Mouse (Mus musculus) MEL (cell line): ENCODE data around the gene Ccdc174. TPM values are rescaled to one million over a fixed set of nuclear protein-coding genes. Genes with fewer than 3 reads are reported as not detected.

Experiments
- DNase-seq: peaks from one replicate; pipeline ENCODE4 v3.0.0; 2011; ENCODE audit warnings: low read depth, low spot score
- H3K27ac ChIP-seq: 2 replicates; pipeline ENCODE4 v1.5.1; 2012; ENCODE audit warnings: low read depth, mild to moderate bottlenecking, control low read depth, low read length, moderate library complexity; ENCODE audit not compliant: control insufficient read depth
- H3K27me3 ChIP-seq, 2 experiments: fragments of 150-350 bp in 1 of 2; sonication (generic) in 1 of 2; 2 replicates each; pipeline ENCODE4 v1.6.1; 2012; ENCODE audit warnings: low read length in 2 of 2, mild to moderate bottlenecking in 2 of 2, improper control_type of control experiment in 1 of 2, moderate library complexity in 1 of 2; ENCODE audit not compliant: insufficient read depth in 2 of 2, control insufficient read depth in 1 of 2
- H3K36me3 ChIP-seq, 2 experiments: 2 replicates each; pipeline ENCODE4 v1.6.1; 2012 to 2014; ENCODE audit warnings: low read length in 2 of 2, improper control_type of control experiment in 1 of 2, inconsistent platforms in 1 of 2, mild to moderate bottlenecking in 1 of 2; ENCODE audit not compliant: insufficient read depth in 2 of 2, control insufficient read depth in 1 of 2
- H3K4me1 ChIP-seq, 2 experiments: fragments of 150-350 bp in 1 of 2; sonication (generic) in 1 of 2; 2 replicates each; pipeline ENCODE4 v1.6.1; 2012; ENCODE audit warnings: low read length in 2 of 2, improper control_type of control experiment in 1 of 2, mild to moderate bottlenecking in 1 of 2; ENCODE audit not compliant: insufficient read depth in 2 of 2, control insufficient read depth in 1 of 2
- H3K4me3 ChIP-seq, 2 experiments: fragments of 150-350 bp in 1 of 2; sonication (generic) in 1 of 2; 2 replicates each; pipeline ENCODE4 v1.5.1; 2012; ENCODE audit warnings: low read depth in 2 of 2, low read length in 2 of 2, mild to moderate bottlenecking in 2 of 2, moderate library complexity in 2 of 2, control low read depth in 1 of 2, improper control_type of control experiment in 1 of 2; ENCODE audit not compliant: control insufficient read depth in 1 of 2, insufficient read depth in 1 of 2
- H3K79me2 ChIP-seq: 2 replicates; pipeline ENCODE4 v1.6.1; 2012; ENCODE audit warnings: mild to moderate bottlenecking, low read length, moderate library complexity; ENCODE audit not compliant: control insufficient read depth, poor library complexity, insufficient read depth
- H3K9ac ChIP-seq: 2 replicates; pipeline ENCODE4 v1.6.1; 2012; ENCODE audit warnings: low read depth, mild to moderate bottlenecking, control low read depth, low read length, moderate library complexity; ENCODE audit not compliant: control insufficient read depth, poor library complexity, severe bottlenecking
- H3K9me3 ChIP-seq: fragments of 150-350 bp; sonication (generic); replicated peaks from 2 replicates; pipeline ENCODE4 v1.6.1; 2012; ENCODE audit warnings: mild to moderate bottlenecking, low read length, improper control_type of control experiment, moderate library complexity; ENCODE audit not compliant: insufficient read depth
- CHD1 ChIP-seq: IDR thresholded peaks from 2 replicates; pipeline ENCODE4 v1.6.1; 2012; ENCODE audit warnings: low read depth, mild to moderate bottlenecking, inconsistent platforms, low read length, improper control_type of control experiment
- CHD2 ChIP-seq: IDR thresholded peaks from 2 replicates; pipeline ENCODE4 v1.6.1; 2011; ENCODE audit warnings: low read length, improper control_type of control experiment
- E2F4 ChIP-seq: IDR thresholded peaks from 2 replicates; pipeline ENCODE4 v1.6.1; 2011; ENCODE audit warnings: low read depth, low read length, improper control_type of control experiment, borderline replicate concordance
- ETS1 ChIP-seq: IDR thresholded peaks from 2 replicates; pipeline ENCODE4 v1.6.1; 2012; ENCODE audit warnings: low read depth, mild to moderate bottlenecking, inconsistent platforms, low read length, improper control_type of control experiment, moderate library complexity
- HCFC1 ChIP-seq: IDR thresholded peaks from 2 replicates; pipeline ENCODE4 v1.6.1; 2012; ENCODE audit warnings: low read depth, mild to moderate bottlenecking, inconsistent platforms, low read length, improper control_type of control experiment, moderate library complexity
- JUND ChIP-seq: IDR thresholded peaks from 2 replicates; pipeline ENCODE4 v1.6.1; 2011; ENCODE audit warnings: low read depth, mild to moderate bottlenecking, improper control_type of control experiment, low read length
- KAT2A ChIP-seq: conservative IDR thresholded peaks from 2 replicates; pipeline ENCODE4 v1.6.1; 2012; ENCODE audit warnings: low read depth, low read length, improper control_type of control experiment, inconsistent platforms
- MAFK ChIP-seq: IDR thresholded peaks from 2 replicates; pipeline ENCODE4 v1.6.1; 2011; ENCODE audit warnings: low read depth, mild to moderate bottlenecking, low read length, improper control_type of control experiment, borderline replicate concordance
- MAX ChIP-seq: IDR thresholded peaks from 2 replicates; pipeline ENCODE4 v1.6.1; 2011; ENCODE audit warnings: low read length, improper control_type of control experiment
- MEF2A ChIP-seq: IDR thresholded peaks from 2 replicates; pipeline ENCODE4 v1.6.1; 2014; ENCODE audit warnings: low read depth, mild to moderate bottlenecking, inconsistent platforms, low read length, improper control_type of control experiment; ENCODE audit not compliant: poor library complexity, insufficient replicate concordance, severe bottlenecking; ENCODE audit errors: extremely low read depth
- MYB ChIP-seq: IDR thresholded peaks from 2 replicates; pipeline ENCODE4 v1.6.1; 2011; ENCODE audit warnings: mild to moderate bottlenecking, low read depth, low read length, improper control_type of control experiment
- POLR2A ChIP-seq, 2 experiments: IDR thresholded peaks; 2 replicates each; pipeline ENCODE4 v1.6.1; 2011 to 2012; ENCODE audit warnings: low read length in 2 of 2, mild to moderate bottlenecking in 2 of 2, control low read depth in 1 of 2, improper control_type of control experiment in 1 of 2, low read depth in 1 of 2, moderate library complexity in 1 of 2; ENCODE audit not compliant: control insufficient read depth in 1 of 2, insufficient read depth in 1 of 2, poor library complexity in 1 of 2
- RAD21 ChIP-seq: IDR thresholded peaks from 2 replicates; pipeline ENCODE4 v1.6.1; 2011; ENCODE audit warnings: mild to moderate bottlenecking, low read depth, low read length, improper control_type of control experiment
- RCOR1 ChIP-seq: IDR thresholded peaks from 2 replicates; pipeline ENCODE4 v1.6.1; 2012; ENCODE audit warnings: low read depth, mild to moderate bottlenecking, inconsistent platforms, low read length, improper control_type of control experiment
- SIN3A ChIP-seq: IDR thresholded peaks from 2 replicates; pipeline ENCODE4 v1.6.1; 2012; ENCODE audit warnings: low read length, improper control_type of control experiment, inconsistent platforms
- SMC3 ChIP-seq: IDR thresholded peaks from 2 replicates; pipeline ENCODE4 v1.6.1; 2011; ENCODE audit warnings: low read depth, low read length, improper control_type of control experiment
- TAL1 ChIP-seq: IDR thresholded peaks from 2 replicates; pipeline ENCODE4 v1.6.1; 2012; ENCODE audit warnings: mild to moderate bottlenecking, inconsistent platforms, low read length, moderate library complexity, mixed read lengths
- UBTF ChIP-seq: IDR thresholded peaks from 2 replicates; pipeline ENCODE4 v1.6.1; 2012; ENCODE audit warnings: low read depth, mild to moderate bottlenecking, inconsistent platforms, low read length, improper control_type of control experiment, moderate library complexity, borderline replicate concordance; ENCODE audit not compliant: insufficient read depth
- USF1 ChIP-seq: IDR thresholded peaks from 2 replicates; pipeline ENCODE4 v1.6.1; 2014; ENCODE audit warnings: low read depth, mild to moderate bottlenecking, inconsistent platforms, low read length, improper control_type of control experiment, moderate library complexity
- ZC3H11A ChIP-seq: IDR thresholded peaks from 2 replicates; pipeline ENCODE4 v1.6.1; 2012; ENCODE audit warnings: low read depth, mild to moderate bottlenecking, inconsistent platforms, low read length, improper control_type of control experiment
- ZMIZ1 ChIP-seq: IDR thresholded peaks from 2 replicates; pipeline ENCODE4 v1.6.1; 2012; ENCODE audit warnings: low read depth, mild to moderate bottlenecking, inconsistent platforms, low read length, improper control_type of control experiment, moderate library complexity
- ZNF384 ChIP-seq: IDR thresholded peaks from 2 replicates; pipeline ENCODE4 v1.6.1; 2012; ENCODE audit warnings: low read depth, mild to moderate bottlenecking, inconsistent platforms, low read length, improper control_type of control experiment
- polyA plus RNA-seq, 2 experiments: library from polyadenylated mRNA; stranded (reverse) in 1 of 2; unstranded in 1 of 2; fragments of >175 nt in 1 of 2; fragments of >200 nt in 1 of 2; gene quantifications; 2 replicates each; pipeline versions ENCODE4 v1.2.1 to v1.2.4; 2012; ENCODE audit warnings: low replicate concordance in 2 of 2, low read depth in 1 of 2; ENCODE audit not compliant: insufficient read length in 2 of 2, insufficient read depth in 1 of 2, missing spikeins in 1 of 2
- total RNA-seq: library from RNA; depleted of rRNA; stranded (reverse); fragments of 300-350 nt; gene quantifications from 2 replicates; pipeline ENCODE4 v1.2.3, GENCODE M21; 2012

The Ccdc174 gene
- total and polyA plus RNA-seq, 3 experiments: 15.6 to 20.2 TPM; not detected in 1

DNA sequence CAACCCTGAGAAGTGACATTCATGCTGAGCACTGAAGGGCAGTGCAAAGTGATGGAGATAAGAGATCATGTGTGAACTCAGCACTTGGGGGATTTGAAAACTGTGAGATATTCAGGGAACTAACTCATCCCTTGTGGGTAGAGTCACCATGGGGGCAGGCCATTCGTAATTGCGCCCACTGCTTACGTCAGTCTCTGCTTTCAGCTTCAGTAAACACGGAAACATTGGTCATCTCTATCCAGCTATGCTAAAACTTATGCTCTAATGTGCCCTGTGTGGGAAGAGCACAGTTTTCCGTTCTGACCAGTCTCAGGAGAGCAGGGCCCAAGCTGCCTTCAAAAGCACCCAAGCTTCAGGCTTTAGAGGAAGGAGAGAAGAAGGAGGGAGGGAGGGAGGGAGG is 19.5 kb upstream of the Ccdc174 start:
- no peak overlapping the region for H3K9ac ChIP-seq
- no peak overlapping the region for H3K4me3 ChIP-seq
- no peak for DNase-seq
- H3K9me3 ChIP-seq: no peaks in the 10 kb centered on the region
- no peaks in the 10 kb centered on the region for H3K79me2 ChIP-seq
- no peaks in the 10 kb centered on the region for H3K36me3 ChIP-seq
- no peaks in the 10 kb centered on the region for H3K4me1 ChIP-seq
- TF ChIP-seq ZNF384 (no peak), USF1 (no peak), MAFK (no peak), MEF2A (no peak), TAL1 (no peak), ETS1 (no peak), MYB (no peak)
- TF ChIP-seq, all 39 proteins: peak for 0
- Histone ChIP-seq H3K27me3 (peaks cover 7 to 8% of the 10 kb centered on the region in 2 experiments), H3K27ac (no peak overlapping the region)

DNA sequence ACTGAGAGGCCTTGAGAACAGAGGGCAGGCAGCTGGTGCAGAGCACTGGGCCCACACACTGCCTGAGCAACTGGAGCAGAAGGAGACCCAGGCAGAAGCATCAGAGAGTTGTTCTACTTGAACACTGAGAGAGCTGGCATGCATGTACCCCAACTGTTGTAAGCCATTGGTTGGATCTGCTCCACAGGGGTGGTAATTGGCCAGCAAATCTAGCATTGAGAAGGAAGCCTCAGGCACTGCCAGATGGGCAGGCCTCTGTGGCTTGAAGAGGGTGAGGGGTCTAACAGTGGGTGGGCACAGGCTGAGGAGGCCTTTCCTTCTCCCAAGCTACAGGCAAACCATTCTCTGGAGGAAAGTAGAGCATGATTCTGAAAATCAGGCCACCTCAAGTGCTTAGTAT is 15.0 kb upstream of the Ccdc174 start:
- TF ChIP-seq SMC3: no peak
- TF ChIP-seq CHD2: no peak
- TF ChIP-seq MAX: no peak
- no peak for TF ChIP-seq MYB
- TF ChIP-seq KAT2A: no peak
- no peak for TF ChIP-seq HCFC1
- TF ChIP-seq JUND: no peak
- no peak for TF ChIP-seq RAD21
- TF ChIP-seq UBTF: no peak
- Histone ChIP-seq H3K9ac (no peak overlapping the region), H3K4me3 (no peak overlapping the region), H3K79me2 (no peaks in the 10 kb centered on the region), H3K27ac (no peak overlapping the region), H3K27me3 (peaks cover 13% of the 10 kb centered on the region in 2 experiments), H3K4me1 (no peaks in the 10 kb centered on the region), H3K36me3 (no peaks in the 10 kb centered on the region), H3K9me3 (no peaks in the 10 kb centered on the region)
- no peak for DNase-seq

DNA sequence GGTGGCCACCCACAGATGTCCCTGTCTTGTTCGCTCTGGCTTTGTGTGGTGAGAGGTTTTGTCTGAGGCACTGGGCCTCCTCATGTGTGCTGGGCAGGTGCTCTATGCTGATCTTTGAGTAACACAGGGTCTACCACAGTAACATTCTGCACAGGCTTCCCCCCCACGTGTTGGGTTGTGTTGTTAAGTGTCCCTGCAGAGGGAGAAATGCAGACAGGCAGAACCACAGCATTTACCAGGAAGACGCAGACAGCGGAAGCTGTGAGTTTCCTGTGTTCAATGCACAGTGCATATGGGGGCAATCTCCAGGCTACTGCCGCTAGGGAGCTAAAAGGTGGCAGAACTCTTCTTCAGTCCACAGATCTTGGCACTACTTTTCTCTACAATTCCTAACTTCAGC is 13.3 kb upstream of the Ccdc174 start:
- Histone ChIP-seq H3K4me3 (no peak overlapping the region), H3K9me3 (no peaks in the 10 kb centered on the region), H3K27me3 (peaks cover 10 to 13% of the 10 kb centered on the region in 2 experiments), H3K79me2 (no peaks in the 10 kb centered on the region), H3K9ac (no peak overlapping the region), H3K27ac (no peak overlapping the region)
- DNase-seq: no peak
- no peak for TF ChIP-seq CHD1
- no peak for TF ChIP-seq E2F4
- no peak for TF ChIP-seq SMC3
- TF ChIP-seq ZNF384: no peak
- TF ChIP-seq TAL1: no peak
- no peak for TF ChIP-seq ETS1
- no peak for TF ChIP-seq UBTF
- TF ChIP-seq ZMIZ1: no peak
- no peak for TF ChIP-seq ZC3H11A
- TF ChIP-seq USF1: no peak
- TF ChIP-seq SIN3A: no peak
- no peak for TF ChIP-seq POLR2A (IDR thresholded peaks at IDR 0.05; ENCODE audit: control insufficient read depth in 1 of 2, insufficient read depth in 1 of 2, low read depth in 1 of 2, low read length in 2 of 2, poor library complexity in 1 of 2)
- TF ChIP-seq RCOR1: no peak
- no peak for TF ChIP-seq MEF2A
- TF ChIP-seq, all 39 proteins: peak for 0
- H3K36me3 ChIP-seq: no peaks in the 10 kb centered on the region
- H3K4me1 ChIP-seq: no peaks in the 10 kb centered on the region
